In genomic region chr12:15800914-15801570, GRCm38 (mm10) we compare ENCODE assay signal across 8 mouse cellular contexts. TPM values are rescaled to one million over a fixed set of nuclear protein-coding genes. Genes with fewer than 3 reads are reported as not detected.
DNase-seq lines count a peak whose midpoint lies in the region; ATAC-seq and TF ChIP-seq lines count a peak whose summit lies in the region.

No protein-coding gene starts in this region.

- H3K27me3 ChIP-seq in C2C12 (ENCODE audit: control insufficient read depth, insufficient read depth, insufficient read length), result no peaks in the 10 kb centered on the region
- H3K27me3 ChIP-seq in embryonic facial prominence, embryonic 14.5 days (replicated peaks; ENCODE audit: control insufficient read depth, insufficient read depth, low read length), result no peaks in the 10 kb centered on the region
- no peaks in the 10 kb centered on the region for H3K27me3 ChIP-seq in hindbrain, embryonic 15.5 days
- H3K27me3 ChIP-seq in neural tube, embryonic 13.5 days, result no peaks in the 10 kb centered on the region
- H3K27me3 ChIP-seq in liver, postnatal 0 days (ENCODE audit: insufficient read depth, low read length), result no peaks in the 10 kb centered on the region

- WGBS in embryonic facial prominence, embryonic 14.5 days, result 31% methylated on average over 9 of the region's 9 CpGs
- WGBS in hindbrain, embryonic 15.5 days, result 44% methylated on average over 9 of the region's 9 CpGs
- WGBS in neural tube, embryonic 13.5 days, result 57% methylated on average over 9 of the region's 9 CpGs
- WGBS in liver, postnatal 0 days (ENCODE audit: insufficient replicate concordance), result 59% methylated on average over 9 of the region's 9 CpGs

- peaks cover 2% of the 10 kb centered on the region for H3K79me3 ChIP-seq in C2C12 (ENCODE audit: low read depth)

- no peaks in the 10 kb centered on the region for H3K79me2 ChIP-seq in C2C12 (ENCODE audit: control insufficient read depth, insufficient read depth)

- no peak for TF ChIP-seq EP300 in liver, postnatal 0 days (IDR thresholded peaks at IDR 0.05; ENCODE audit: low read depth)

- no peak overlapping the region for H3K9ac ChIP-seq in embryonic facial prominence, embryonic 14.5 days (ENCODE audit: low read depth, low read length)
- H3K9ac ChIP-seq in hindbrain, embryonic 15.5 days, result no peak overlapping the region
- no peak overlapping the region for H3K9ac ChIP-seq in neural tube, embryonic 13.5 days
- H3K9ac ChIP-seq in liver, postnatal 0 days (replicated peaks), result no peak overlapping the region

- H3K4me1 ChIP-seq in embryonic facial prominence, embryonic 14.5 days (ENCODE audit: control insufficient read depth, insufficient read depth, low read length), result peaks cover 27% of the 10 kb centered on the region
- H3K4me1 ChIP-seq in hindbrain, embryonic 15.5 days (replicated peaks), result peaks cover 81% of the 10 kb centered on the region
- peaks cover 88% of the 10 kb centered on the region for H3K4me1 ChIP-seq in neural tube, embryonic 13.5 days (replicated peaks)
- H3K4me1 ChIP-seq in liver, postnatal 0 days (ENCODE audit: insufficient read depth), result peaks cover 3% of the 10 kb centered on the region; the same call in 1 of the 2 replicates

- peaks cover 17% of the 10 kb centered on the region for H3K36me3 ChIP-seq in C2C12 (ENCODE audit: control insufficient read depth, insufficient read depth)
- peaks cover 94% of the 10 kb centered on the region for H3K36me3 ChIP-seq in embryonic facial prominence, embryonic 14.5 days (ENCODE audit: control insufficient read depth, insufficient read depth, low read length)
- H3K36me3 ChIP-seq in hindbrain, embryonic 15.5 days, result peaks cover 46% of the 10 kb centered on the region
- peaks cover 89% of the 10 kb centered on the region for H3K36me3 ChIP-seq in neural tube, embryonic 13.5 days
- no peaks in the 10 kb centered on the region; the same call in 1 of the 2 replicates for H3K36me3 ChIP-seq in liver, postnatal 0 days (replicated peaks; ENCODE audit: insufficient read depth, low read length)

- no peak overlapping the region for H3K27ac ChIP-seq in embryonic facial prominence, embryonic 14.5 days (replicated peaks; ENCODE audit: low read depth, low read length)
- peak overlapping the region; percentile 62 for H3K27ac ChIP-seq in hindbrain, embryonic 15.5 days (replicated peaks)
- 0 out of 2 replicates have a peak overlapping the region, but pooled peaks have one; percentile 11 for H3K27ac ChIP-seq in neural tube, embryonic 13.5 days (replicated peaks)
- H3K27ac ChIP-seq in liver, postnatal 0 days (ENCODE audit: low read depth), result no peak overlapping the region

- DNase-seq in frontal cortex, postnatal 36 days (ENCODE audit: low spot score in 2 of 2), result no peak
- peak; percentile 86 for DNase-seq in embryonic facial prominence, embryonic 14.5 days (ENCODE audit: low spot score)
- no peak for DNase-seq in liver, postnatal 0 days

- ATAC-seq in frontal cortex, adult (ENCODE audit: low TSS enrichment), result peak; percentile 82
- ATAC-seq in embryonic facial prominence, embryonic 14.5 days (ENCODE audit: low read depth), result peak; percentile 86
- peak; percentile 13; the same call in 1 of the 2 replicates for ATAC-seq in hindbrain, embryonic 15.5 days (ENCODE audit: low FRiP score, low read depth)
- ATAC-seq in neural tube, embryonic 13.5 days (ENCODE audit: low read depth), result peak; percentile 52
- ATAC-seq in megakaryocyte progenitor cell, adult 5-6 weeks (replicated peaks; ENCODE audit: poor library complexity), result no peak
- ATAC-seq in liver, postnatal 0 days, result no peak

- H3K4me2 ChIP-seq in embryonic facial prominence, embryonic 14.5 days (ENCODE audit: low read depth, low read length), result no peak overlapping the region
- peak overlapping the region; percentile 20 for H3K4me2 ChIP-seq in hindbrain, embryonic 15.5 days
- no peak overlapping the region; the same call in 1 of the 2 replicates for H3K4me2 ChIP-seq in neural tube, embryonic 13.5 days
- no peak overlapping the region for H3K4me2 ChIP-seq in liver, postnatal 0 days (ENCODE audit: low read depth, low read length)

- no peak for TF ChIP-seq CTCF in C2C12 (IDR thresholded peaks at IDR 0.05; ENCODE audit: control insufficient read depth, insufficient read depth, insufficient read length)
- no peak for TF ChIP-seq CTCF in liver, postnatal 0 days (IDR thresholded peaks at IDR 0.05; ENCODE audit: low read depth)

- H3K4me3 ChIP-seq in C2C12 (ENCODE audit: insufficient read depth, poor library complexity, severe bottlenecking), result no peak overlapping the region
- no peak overlapping the region for H3K4me3 ChIP-seq in embryonic facial prominence, embryonic 14.5 days (ENCODE audit: low read depth, low read length)
- H3K4me3 ChIP-seq in hindbrain, embryonic 15.5 days, result no peak overlapping the region
- no peak overlapping the region for H3K4me3 ChIP-seq in neural tube, embryonic 13.5 days
- H3K4me3 ChIP-seq in liver, postnatal 0 days (ENCODE audit: low read depth, low read length), result no peak overlapping the region

- H3ac ChIP-seq in C2C12 (ENCODE audit: control insufficient read depth, insufficient read length, low read depth), result no peak overlapping the region

- no peaks in the 10 kb centered on the region for H3K9me3 ChIP-seq in embryonic facial prominence, embryonic 14.5 days (ENCODE audit: control insufficient read depth, low read length)
- H3K9me3 ChIP-seq in hindbrain, embryonic 15.5 days, result no peaks in the 10 kb centered on the region
- no peaks in the 10 kb centered on the region for H3K9me3 ChIP-seq in neural tube, embryonic 13.5 days
- no peaks in the 10 kb centered on the region for H3K9me3 ChIP-seq in liver, postnatal 0 days (ENCODE audit: low read length)

TF ChIP-seq in C2C12, 6 proteins besides CTCF, POLR2A, EP300 and RAD21:
- TF ChIP-seq FOSL1 (IDR thresholded peaks at IDR 0.05; ENCODE audit: insufficient read depth, low read length, poor library complexity, severe bottlenecking), result no peak
- peak; percentile 68 for TF ChIP-seq MYOD1 (IDR thresholded peaks at IDR 0.05; ENCODE audit: control insufficient read depth, insufficient read length, low read depth)
TF ChIP-seq in C2C12: peak in this region for 1.

RNA-seq across cellular contexts. Expression of gene Trib2, which starts 15.7 kb away (rescaled TPM):
- polyA plus RNA-seq in C2C12 (2012; fragmentation: generic; extraction: Trizol), result 1.8 TPM
- 62.0 and 67.3 TPM in 2 replicates for polyA plus RNA-seq in embryonic facial prominence, embryonic 14.5 days (2014; fragmentation: Nextera tagmentation; extraction: Ambion mirVana)
- 126 and 136 TPM in 2 replicates for polyA plus RNA-seq in hindbrain, embryonic 15.5 days (2015; fragmentation: Nextera tagmentation; extraction: Ambion mirVana)
- polyA plus RNA-seq in neural tube, embryonic 13.5 days (2015; fragmentation: Nextera tagmentation; extraction: Ambion mirVana), result 118 and 128 TPM in 2 replicates
- total RNA-seq in megakaryocyte progenitor cell, adult 5-6 weeks (2015), result 3.2 and 7.5 TPM in 2 replicates
- 4.1 and 8.0 TPM in 2 replicates for total RNA-seq in megakaryocyte progenitor cell, adult 5-6 weeks (2017)
- 2.6 TPM in 2 replicates for polyA plus RNA-seq in liver, postnatal 0 days (2015; fragmentation: Nextera tagmentation; extraction: Ambion mirVana)

Comparison
In these comparisons a context has a peak if more than half of its experiments do, and no peak if none do; other contexts are left out.
1. ATAC-seq: peak in frontal cortex, adult (single experiment), embryonic facial prominence, embryonic 14.5 days (single experiment), hindbrain, embryonic 15.5 days (single experiment) and neural tube, embryonic 13.5 days (single experiment); none in megakaryocyte progenitor cell, adult 5-6 weeks (single experiment) and liver, postnatal 0 days (single experiment).
2. H3K27ac ChIP-seq: peak in hindbrain, embryonic 15.5 days (single experiment) and neural tube, embryonic 13.5 days (single experiment); none in embryonic facial prominence, embryonic 14.5 days (single experiment) and liver, postnatal 0 days (single experiment).
3. RNA of gene Trib2, which starts 15.7 kb away (polyA plus RNA-seq): 126 to 136 TPM in hindbrain, embryonic 15.5 days, 118 to 128 TPM in neural tube, embryonic 13.5 days and 62.0 to 67.3 TPM in embryonic facial prominence, embryonic 14.5 days; 2.6 TPM in liver, postnatal 0 days and 1.8 TPM in C2C12 (single experiment); every median in the first group is over 10 times any median in the second.